Mouse (Mus musculus): Measurements from ENCODE around the gene Rfesd.

The Rfesd gene

GRCm38 (mm10) chr13:75976649-75977048 lies 41.9 kb downstream of the Rfesd start:
- DNase-seq: no peak

- no peak for DNase-seq
These were observed 42.3 kb downstream of the Rfesd start for GRCm38 (mm10) chr13:75976218-75976617.

- no peak for DNase-seq
These were observed 42.9 kb downstream of the Rfesd start for GRCm38 (mm10) chr13:75975629-75976028.

- DNase-seq: no peak
These were observed 44.0 kb downstream of the Rfesd start for GRCm38 (mm10) chr13:75974481-75974880.

- DNase-seq: no peak
These were observed 51.7 kb downstream of the Rfesd start, which contains the start of gene Spata9 for GRCm38 (mm10) chr13:75966850-75967249. Spata9 (plus strand) TSS chr13:75967150.

GRCm38 (mm10) chr13:75955357-75955992 lies 63.0 kb downstream of the Rfesd start:
- DNase-seq: no peak

Measured in kidney, adult 9 months (tissue).